Mouse (Mus musculus) frontal cortex, adult (tissue): ENCODE measurements at regions not wholly inside any gene's neighbourhood (a gene's known extent, or its start where the extent isn't known, plus 50 kb on each side); places are given as distances from the start of the nearest gene placed in this dataset.

Experiments used
- ATAC-seq: cut with Nextera tagmentation; 2 replicates; pipeline ENCODE4 v1.9.2; 2017; ENCODE audit warnings: mild to moderate bottlenecking, moderate library complexity, mixed read lengths; ENCODE audit not compliant: low TSS enrichment

- ATAC-seq, result no peak
Observed at GRCm38 (mm10) chr17:88337649-88338404, 102.7 kb upstream of the Foxn2 start.

GRCm38 (mm10) chr17:88341141-88341540 is 99.4 kb upstream of the Foxn2 start:
- no peak for ATAC-seq

DNA sequence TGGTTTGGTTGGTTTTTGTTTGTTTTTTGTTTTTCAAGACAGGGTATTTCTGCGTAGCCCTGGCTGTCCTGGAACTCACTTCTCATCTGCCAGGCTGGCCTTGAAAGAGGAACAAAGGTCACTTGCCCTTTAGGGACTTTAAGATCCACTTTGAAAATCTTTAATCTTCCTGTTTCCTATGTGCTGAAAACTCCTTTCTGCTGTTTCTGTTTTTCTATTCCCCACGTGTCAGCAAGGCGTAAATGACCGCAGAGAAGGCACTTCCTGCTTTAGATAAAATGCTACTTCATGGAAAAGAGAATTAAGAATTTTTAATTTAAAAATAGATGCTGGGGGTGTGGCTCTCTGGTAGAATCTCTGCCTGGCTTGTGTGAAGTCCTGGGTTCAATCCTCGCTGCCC is 98.9 kb upstream of the Foxn2 start:
- ATAC-seq, result no peak

DNA sequence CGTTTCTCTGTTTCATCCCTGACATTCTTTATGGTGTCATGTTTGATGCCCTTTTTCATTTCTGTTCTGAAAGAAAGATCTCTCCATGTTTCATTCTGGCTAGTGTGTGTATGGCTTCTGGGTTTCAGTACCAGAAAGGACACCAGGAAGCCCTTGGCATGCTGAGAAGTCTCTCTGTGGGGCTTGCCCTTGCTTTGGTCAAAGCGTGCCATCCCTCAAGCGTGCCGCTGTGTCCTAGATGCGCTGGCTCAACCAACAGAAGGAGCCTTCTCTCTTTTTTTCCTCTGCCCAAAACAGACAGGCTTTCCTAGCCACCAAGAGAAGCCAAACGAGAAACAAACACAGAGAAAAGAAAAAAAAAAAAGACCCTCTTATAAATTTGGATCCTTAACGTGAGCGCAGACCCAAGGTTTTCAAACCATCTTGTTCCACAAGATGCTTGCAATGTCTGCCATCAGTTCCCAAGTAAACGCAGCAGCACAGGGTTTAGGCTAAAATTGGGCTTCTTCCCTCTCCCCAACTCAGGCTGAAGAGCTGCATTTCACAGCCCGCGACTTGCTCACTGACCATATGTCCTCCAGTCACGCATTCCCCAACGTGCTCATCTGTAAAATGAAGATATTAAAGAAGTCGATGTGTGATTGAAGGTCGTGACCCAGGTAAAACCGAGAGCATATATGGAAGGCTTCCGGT is 97.3 kb upstream of the Foxn2 start:
- ATAC-seq, result peak; percentile 69

- ATAC-seq, result no peak
Observed at GRCm38 (mm10) chr17:88345433-88345832, 95.1 kb upstream of the Foxn2 start.

- ATAC-seq, result no peak
Observed at GRCm38 (mm10) chr17:88346896-88347295, 93.6 kb upstream of the Foxn2 start.

DNA sequence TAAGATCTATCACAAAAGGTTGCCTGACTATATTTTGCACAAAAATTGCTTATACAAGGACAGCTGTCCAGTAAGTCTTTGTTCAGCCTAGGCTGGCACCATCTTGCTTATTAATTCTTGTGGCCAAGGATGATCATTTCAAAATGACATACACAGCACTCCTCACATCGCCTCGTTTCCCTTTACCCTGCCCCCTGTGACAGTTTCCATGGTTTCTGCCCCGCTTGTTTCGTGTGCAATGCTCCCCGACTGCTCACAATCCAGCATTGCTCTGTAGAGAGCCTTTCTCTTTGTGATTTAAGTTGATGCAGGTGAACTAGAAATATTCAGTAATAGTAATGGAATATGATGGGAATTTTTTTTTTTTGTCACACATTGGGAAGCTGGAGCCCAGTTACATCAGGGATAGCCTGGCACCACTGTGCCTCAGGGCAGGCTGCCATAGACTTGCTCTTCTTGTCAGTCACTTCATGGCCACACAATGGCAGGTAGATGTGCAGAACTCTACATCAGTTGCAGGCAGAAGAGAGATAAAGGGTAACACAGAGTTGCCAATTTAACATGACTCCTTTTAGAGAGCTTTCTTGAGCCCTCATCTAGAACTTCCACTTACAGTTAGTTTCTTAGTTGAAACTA is 90.6 kb upstream of the Foxn2 start:
- ATAC-seq, result no peak

DNA sequence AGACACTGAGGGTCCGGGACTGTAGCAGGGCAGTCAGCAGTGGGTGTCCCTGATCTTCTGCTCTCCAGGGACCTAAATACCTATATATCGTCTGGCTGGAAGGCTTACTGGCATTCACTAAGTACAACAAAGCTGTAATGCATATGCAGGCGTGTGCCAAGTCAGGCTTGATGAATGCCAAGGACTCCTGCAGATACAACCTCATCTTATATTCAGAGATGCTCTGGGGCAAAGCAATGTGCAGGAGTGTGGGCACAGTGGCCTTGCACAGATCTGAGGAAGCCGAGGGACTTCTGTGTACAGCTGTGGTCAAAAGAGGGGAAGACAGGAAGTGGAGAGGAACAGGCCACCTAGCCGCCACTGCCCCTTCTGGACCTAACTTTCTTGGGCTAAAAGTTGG is 89.5 kb upstream of the Foxn2 start:
- ATAC-seq, result no peak

DNA sequence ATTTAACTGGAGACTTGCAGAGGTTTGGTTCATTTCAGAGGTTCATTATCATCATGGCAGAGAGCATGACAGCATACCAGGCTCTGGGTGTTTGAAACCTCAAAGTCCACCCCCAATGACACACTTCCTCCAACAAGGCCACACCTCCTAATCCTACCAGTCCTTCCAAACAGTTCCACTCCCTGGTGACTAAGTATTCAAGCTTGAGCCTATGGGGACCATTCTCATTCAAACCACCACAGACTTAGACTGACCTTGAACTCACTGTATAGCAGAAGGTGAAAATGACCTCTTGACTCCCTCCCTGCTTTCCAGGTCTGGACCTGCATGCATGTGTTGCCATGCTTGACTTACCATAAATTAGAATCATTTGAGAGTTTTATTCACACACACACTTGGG is 87.6 kb upstream of the Foxn2 start:
- no peak for ATAC-seq

DNA sequence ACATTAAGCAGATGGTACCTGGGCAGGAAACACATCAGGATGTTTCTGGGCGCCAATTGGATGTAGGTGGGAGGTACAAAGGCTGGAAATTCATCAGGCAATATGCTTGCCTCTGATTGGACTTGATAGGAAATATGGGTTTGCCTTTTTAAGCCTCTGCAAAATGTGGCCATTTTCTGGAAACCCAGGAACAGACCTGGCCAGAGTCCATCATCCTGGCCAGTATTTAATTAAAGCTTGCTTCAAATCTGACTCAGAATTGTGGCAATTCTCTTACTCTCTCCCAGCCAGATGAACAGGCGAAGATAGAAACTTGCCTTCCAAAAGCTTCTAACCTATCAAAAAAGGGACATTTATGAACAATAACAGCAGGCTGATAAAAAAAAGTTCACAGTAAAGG is 79.3 kb upstream of the Foxn2 start:
- ATAC-seq, result no peak

DNA sequence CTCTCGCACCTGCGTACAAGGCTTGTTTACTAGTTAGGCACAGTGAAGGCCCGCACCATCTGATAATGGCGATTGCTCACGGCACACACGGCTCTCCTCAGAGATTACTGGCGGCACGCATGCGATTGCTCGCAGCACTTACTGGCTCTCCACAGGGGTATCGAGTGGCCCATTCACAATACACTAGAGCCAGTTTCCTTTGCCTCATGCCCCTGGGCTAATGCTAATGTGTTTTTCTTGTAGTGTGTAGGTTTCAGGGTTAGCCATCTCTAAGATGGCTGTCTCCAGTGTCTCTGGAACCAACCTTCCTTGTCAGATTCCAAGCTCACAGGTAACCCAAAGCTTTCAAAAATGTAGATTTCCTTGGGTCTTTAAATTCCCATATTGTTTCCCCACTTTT is 78.1 kb upstream of the Foxn2 start:
- no peak for ATAC-seq

- ATAC-seq, result no peak
Observed at GRCm38 (mm10) chr17:88367876-88368275, 72.6 kb upstream of the Foxn2 start.

- ATAC-seq, result no peak
Observed at GRCm38 (mm10) chr17:88369971-88370370, 70.5 kb upstream of the Foxn2 start.

DNA sequence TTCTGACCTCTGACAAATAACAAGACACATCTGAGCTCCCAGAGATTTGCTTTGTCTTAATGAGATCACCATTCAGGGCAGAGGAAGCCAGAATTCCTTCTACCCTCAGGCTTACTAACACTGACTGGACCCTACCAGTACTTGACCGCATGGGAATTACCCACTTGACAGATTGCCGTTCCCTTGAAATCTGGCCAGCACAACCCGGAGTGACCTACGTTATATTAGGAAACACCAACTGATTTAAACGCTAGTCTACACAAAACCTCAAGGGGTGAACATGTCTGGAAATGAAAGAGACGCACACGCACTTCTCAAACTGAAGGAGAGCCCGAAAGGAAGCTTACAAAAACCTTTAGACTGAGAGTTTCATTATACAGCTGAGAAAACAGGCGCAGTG is 69.8 kb upstream of the Foxn2 start:
- ATAC-seq, result no peak

- ATAC-seq, result no peak
Observed at GRCm38 (mm10) chr17:88378505-88378904, 62.0 kb upstream of the Foxn2 start.

DNA sequence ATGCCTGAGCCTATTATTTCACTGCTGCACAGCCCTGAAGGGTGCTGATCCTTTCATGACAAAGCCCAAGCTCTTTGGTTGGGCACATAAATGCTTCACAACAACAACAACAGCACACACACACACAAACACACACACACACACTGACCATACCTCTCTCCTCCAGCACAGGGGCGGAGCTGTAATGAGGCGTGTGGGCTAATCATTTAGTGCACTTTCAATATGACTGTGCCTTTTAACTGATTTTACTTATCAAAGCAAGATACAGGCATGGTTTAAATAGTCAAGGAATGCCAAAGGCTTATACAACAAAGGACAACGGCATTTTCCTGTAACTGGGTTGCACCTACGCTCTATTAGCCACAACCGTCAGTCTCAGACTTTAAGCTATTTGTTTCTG is 61.1 kb upstream of the Foxn2 start:
- ATAC-seq, result no peak

- no peak for ATAC-seq
Observed at GRCm38 (mm10) chr17:88381106-88381505, 59.4 kb upstream of the Foxn2 start.

DNA sequence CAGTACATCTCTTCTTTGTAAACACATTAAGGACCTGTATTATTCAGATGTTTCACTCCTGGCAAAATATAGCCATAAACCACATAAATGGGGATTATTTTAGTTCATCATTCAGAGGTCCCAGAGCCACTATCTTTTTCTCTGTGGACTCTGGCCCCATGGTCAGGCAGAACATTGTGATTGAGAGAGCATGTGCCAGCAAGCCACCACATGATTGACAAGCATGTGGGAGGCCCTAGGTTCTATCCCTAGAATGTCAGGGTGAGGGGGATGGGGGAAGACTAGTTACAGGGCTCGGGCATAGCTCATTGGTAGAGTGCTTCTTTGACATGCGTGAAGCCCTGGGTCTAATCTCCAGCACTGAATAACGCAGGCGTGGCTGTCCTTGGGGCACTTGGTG is 57.1 kb upstream of the Foxn2 start:
- no peak for ATAC-seq

GRCm38 (mm10) chr17:88388441-88388951 is 52.0 kb upstream of the Foxn2 start:
- no peak for ATAC-seq

GRCm38 (mm10) chr17:88389668-88390461 is 50.6 kb upstream of the Foxn2 start:
- no peak for ATAC-seq
